Mouse (Mus musculus): Measurements from ENCODE around the gene Gm9774.

Gm9774 gene

GRCm38 (mm10) chr3:92429323-92429722 lies at the start of gene Gm9774:
Gene Gm9774 (minus strand): TSS chr3:92429423.
- DNase-seq (ENCODE audit: low read depth, low spot score), result no peak

- no peak for DNase-seq (ENCODE audit: low read depth, low spot score)
Observed at GRCm38 (mm10) chr3:92470111-92470510, 40.9 kb upstream of the Gm9774 start.

GRCm38 (mm10) chr3:92467424-92467823 lies 38.2 kb upstream of the Gm9774 start:
- DNase-seq (ENCODE audit: low read depth, low spot score), result no peak

- no peak for DNase-seq (ENCODE audit: low read depth, low spot score)
Observed at GRCm38 (mm10) chr3:92466576-92466975, 37.4 kb upstream of the Gm9774 start.

- DNase-seq (ENCODE audit: low read depth, low spot score), result no peak
Observed at GRCm38 (mm10) chr3:92458620-92459019, 29.4 kb upstream of the Gm9774 start, which contains the start of gene Sprr3. Gene Sprr3 (minus strand): TSS chr3:92458720.

GRCm38 (mm10) chr3:92455151-92455550 lies 25.9 kb upstream of the Gm9774 start:
- no peak for DNase-seq (ENCODE audit: low read depth, low spot score)

- DNase-seq (ENCODE audit: low read depth, low spot score), result no peak
Observed at GRCm38 (mm10) chr3:92440177-92440576, 11.0 kb upstream of the Gm9774 start.

- DNase-seq (ENCODE audit: low read depth, low spot score), result no peak
Observed at GRCm38 (mm10) chr3:92438689-92439088, 9.5 kb upstream of the Gm9774 start, which contains the start of gene Sprr1b. Gene Sprr1b (minus strand): TSS chr3:92438789.

- no peak for DNase-seq (ENCODE audit: low read depth, low spot score)
Observed at GRCm38 (mm10) chr3:92432282-92432681, 3.1 kb upstream of the Gm9774 start, which contains the start of gene Sprr2k. Gene Sprr2k (plus strand): TSS chr3:92432582.

- DNase-seq (ENCODE audit: low read depth, low spot score), result no peak
Observed at GRCm38 (mm10) chr3:92417782-92418181, 11.4 kb downstream of the Gm9774 start, which contains the start of gene Sprr2j-ps. Gene Sprr2j-ps (plus strand): TSS chr3:92418082.

- no peak for DNase-seq (ENCODE audit: low read depth, low spot score)
Observed at GRCm38 (mm10) chr3:92407691-92408090, 21.5 kb downstream of the Gm9774 start, which contains the start of gene Sprr2i. Gene Sprr2i (plus strand): TSS chr3:92407991.

GRCm38 (mm10) chr3:92394301-92394700 lies 34.9 kb downstream of the Gm9774 start:
- DNase-seq (ENCODE audit: low read depth, low spot score), result peak; percentile 13

GRCm38 (mm10) chr3:92385385-92385784 lies 43.8 kb downstream of the Gm9774 start, which contains the start of gene Sprr2h:
Gene Sprr2h (plus strand): TSS chr3:92385685.
- no peak for DNase-seq (ENCODE audit: low read depth, low spot score)

Measured in brain, adult 2 months (tissue).